Mouse (Mus musculus) forebrain, embryonic 14.5 days (tissue): ENCODE measurements around the gene S1pr2. TPM values are rescaled to one million over a fixed set of nuclear protein-coding genes. Genes with fewer than 3 reads are reported as not detected.
A peak's percentile ranks its signal among the peaks of the same experiment; 100 is the strongest.

Source experiments
- ATAC-seq: fragments of 200-750 bp; cut with Nextera tagmentation; 2 replicates; pipeline ENCODE4 v1.8.0; 2017; ENCODE audit warnings: mild to moderate bottlenecking, moderate library complexity
- DNase-seq: peaks from one replicate; pipeline ENCODE4 v3.0.0-alpha.2; 2015; ENCODE audit warnings: low spot score
- H3K27ac ChIP-seq: fragments of 300-500 bp; sonication (generic); 2 replicates; pipeline ENCODE4 v1.5.1; 2014; ENCODE audit warnings: low read depth, mild to moderate bottlenecking, control low read depth, low read length, moderate library complexity
- H3K27me3 ChIP-seq: fragments of 300-500 bp; sonication (generic); replicated peaks from 2 replicates; pipeline ENCODE4 v1.6.1; 2014; ENCODE audit warnings: low read length, control low read depth, mixed read lengths; ENCODE audit not compliant: control insufficient read depth, insufficient read depth
- H3K36me3 ChIP-seq: fragments of 300-500 bp; sonication (generic); 2 replicates; pipeline ENCODE4 v1.6.1; 2014; ENCODE audit warnings: low read length, control low read depth; ENCODE audit not compliant: control insufficient read depth, insufficient read depth
- H3K4me1 ChIP-seq: fragments of 300-500 bp; sonication (generic); 2 replicates; pipeline ENCODE4 v1.6.1; 2014; ENCODE audit warnings: antibody characterized with exemption, low read length, control low read depth; ENCODE audit not compliant: control insufficient read depth, insufficient read depth
- H3K4me2 ChIP-seq: fragments of 300-500 bp; sonication (generic); 2 replicates; pipeline ENCODE4 v1.6.1; 2014; ENCODE audit warnings: mild to moderate bottlenecking, control low read depth, low read length
- H3K4me3 ChIP-seq: fragments of 300-500 bp; sonication (generic); 2 replicates; pipeline ENCODE4 v1.5.1; 2014; ENCODE audit warnings: low read depth, low read length, control low read depth
- H3K9ac ChIP-seq: fragments of 300-500 bp; sonication (generic); 2 replicates; pipeline ENCODE4 v1.6.1; 2014; ENCODE audit warnings: mild to moderate bottlenecking, low read length, control low read depth, moderate library complexity
- H3K9me3 ChIP-seq: fragments of 300-500 bp; sonication (generic); replicated peaks from 2 replicates; pipeline ENCODE4 v1.6.1; 2016; ENCODE audit warnings: low read length, control low read depth, mixed read lengths; ENCODE audit not compliant: control insufficient read depth
- WGBS: fragments of 180-500 bp; shearing (Covaris S2); extraction: QIAGEN DNeasy Blood & Tissue Kit; methylation state at CpG from one replicate; pipeline ENCODE4 v1.1.7; 2014; 5-methylcytosine and 5-hydroxymethylcytosine counted together
- polyA plus RNA-seq: library from polyadenylated mRNA; unstranded; fragments of >200 nt; fragmentation: Nextera tagmentation; extraction: Ambion mirVana; gene quantifications from 2 replicates; pipeline ENCODE4 v1.2.1, GENCODE M21; 2014

Gene S1pr2
- polyA plus RNA-seq, 1 experiment from 2014 or later: 7.8 TPM

GRCm38 (mm10) chr9:20976961-20977689 lies 544 bp upstream of the S1pr2 start:
- Histone ChIP-seq H3K27me3 (no peaks in the 10 kb centered on the region), H3K36me3 (no peaks in the 10 kb centered on the region), H3K4me1 (peaks cover 10% of the 10 kb centered on the region), H3K9me3 (no peaks in the 10 kb centered on the region), H3K27ac (no peak overlapping the region), H3K4me2 (peak overlapping the region; percentile 97), H3K9ac (peak overlapping the region; percentile 76), H3K4me3 (peak overlapping the region; percentile 70)
- WGBS: 2% methylated on average over 4 of the region's 4 CpGs
- DNase-seq (no peak), ATAC-seq (0 out of 2 replicates have a peak, but pooled peaks have one; percentile 3)

GRCm38 (mm10) chr9:20975431-20976215 lies 958 bp downstream of the S1pr2 start:
- Histone ChIP-seq H3K27ac (no peak overlapping the region), H3K36me3 (no peaks in the 10 kb centered on the region), H3K4me1 (peaks cover 10% of the 10 kb centered on the region), H3K4me2 (peak overlapping the region; percentile 97), H3K27me3 (no peaks in the 10 kb centered on the region), H3K9ac (peak overlapping the region; percentile 76), H3K4me3 (peak overlapping the region; percentile 70), H3K9me3 (no peaks in the 10 kb centered on the region)
- ATAC-seq (peak; percentile 63; the same call in 1 of the 2 replicates), DNase-seq (peak; percentile 60)
- WGBS: under 1% methylated on average over 45 of the region's 45 CpGs

- Histone ChIP-seq H3K4me1 (peaks cover 10% of the 10 kb centered on the region), H3K9me3 (no peaks in the 10 kb centered on the region), H3K4me3 (no peak overlapping the region), H3K4me2 (no peak overlapping the region), H3K27me3 (no peaks in the 10 kb centered on the region), H3K36me3 (no peaks in the 10 kb centered on the region), H3K27ac (no peak overlapping the region), H3K9ac (no peak overlapping the region)
- no peak for DNase-seq
- WGBS: 61% methylated on average over 6 of the region's 6 CpGs
- no peak for ATAC-seq
Observed at GRCm38 (mm10) chr9:20973682-20974075, 2.9 kb downstream of the S1pr2 start.

DNA sequence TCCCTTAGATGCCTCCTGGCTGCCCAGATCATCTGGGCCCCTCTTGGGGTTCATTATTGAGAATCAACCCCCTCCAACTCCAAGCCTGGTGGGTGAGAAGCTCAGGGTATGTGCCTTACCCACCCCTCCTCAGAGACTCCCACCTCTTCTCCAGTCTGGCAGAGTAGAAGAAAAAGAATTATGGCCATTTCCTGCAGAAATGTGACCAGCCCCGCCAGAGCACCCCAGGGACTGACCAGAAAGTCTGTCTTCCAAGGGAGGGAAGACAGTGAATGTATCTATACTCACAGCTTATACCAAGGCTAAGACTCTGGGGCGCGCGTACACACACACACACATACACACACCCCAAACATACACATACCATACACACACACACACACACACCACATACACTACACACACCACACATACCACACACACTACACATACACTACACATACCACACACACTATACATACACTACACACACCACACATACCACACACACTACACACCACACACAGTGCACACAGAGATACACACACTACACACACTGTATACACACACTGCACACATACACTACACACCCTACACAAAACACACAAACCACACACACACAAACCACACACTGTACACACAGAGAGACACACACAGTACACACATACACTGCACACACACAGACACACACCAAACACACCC lies 3.4 kb downstream of the S1pr2 start:
- no peak for DNase-seq
- WGBS: 96% methylated on average over 4 of the region's 4 CpGs
- H3K4me1 ChIP-seq: peaks cover 10% of the 10 kb centered on the region
- H3K27me3 ChIP-seq: no peaks in the 10 kb centered on the region
- no peak overlapping the region for H3K27ac ChIP-seq
- H3K4me2 ChIP-seq: no peak overlapping the region
- H3K9me3 ChIP-seq: no peaks in the 10 kb centered on the region
- no peak overlapping the region for H3K9ac ChIP-seq
- no peaks in the 10 kb centered on the region for H3K36me3 ChIP-seq
- no peak for ATAC-seq
- no peak overlapping the region for H3K4me3 ChIP-seq

DNA sequence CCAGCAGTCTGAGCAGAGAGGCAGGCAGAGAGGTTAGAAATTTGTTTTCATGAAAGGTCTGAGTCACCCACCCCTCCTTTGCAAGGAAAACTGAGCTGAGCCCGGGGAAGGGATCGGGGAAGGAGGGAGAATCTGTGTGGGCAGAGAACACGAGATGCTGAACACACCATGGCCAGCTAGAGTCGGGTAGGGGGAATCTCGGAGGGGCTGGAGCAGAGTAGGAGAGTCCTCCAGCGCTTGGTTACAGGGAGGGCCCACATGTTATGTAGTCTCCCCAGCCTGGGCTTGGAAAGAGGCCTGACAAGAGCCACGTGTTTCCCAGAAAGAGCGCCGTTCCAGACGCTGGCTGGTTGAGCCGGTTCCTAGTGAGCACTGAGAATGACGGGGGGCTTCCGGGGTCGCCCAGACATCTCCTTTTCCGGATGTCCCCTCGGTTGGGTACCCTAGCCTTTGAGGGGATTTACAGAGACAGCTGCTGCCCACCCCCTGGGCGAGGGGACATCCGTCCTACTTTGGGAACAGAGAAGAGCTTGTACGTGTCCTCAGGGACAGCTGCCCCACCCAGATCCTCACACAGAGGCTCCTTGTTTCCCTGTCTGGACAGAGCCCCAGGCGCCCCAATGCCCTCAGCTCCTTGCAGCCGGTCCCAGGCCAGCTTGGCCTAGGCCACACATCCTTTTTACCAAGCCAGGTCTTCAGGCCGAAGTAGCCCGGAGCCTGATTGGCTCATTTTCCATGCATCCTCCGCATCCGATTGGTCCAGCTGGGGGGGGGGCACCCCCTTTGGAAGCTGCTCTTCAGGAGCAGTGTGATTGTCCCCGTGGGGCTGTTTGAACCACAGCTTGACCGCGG lies 4.2 kb downstream of the S1pr2 start:
- Histone ChIP-seq H3K9ac (peak overlapping the region; percentile 48; the same call in 1 of the 2 replicates), H3K4me1 (peaks cover 10% of the 10 kb centered on the region), H3K36me3 (peaks cover 8% of the 10 kb centered on the region; the same call in 1 of the 2 replicates), H3K9me3 (no peaks in the 10 kb centered on the region), H3K27me3 (no peaks in the 10 kb centered on the region), H3K27ac (no peak overlapping the region), H3K4me3 (no peak overlapping the region), H3K4me2 (0 out of 2 replicates have a peak overlapping the region, but pooled peaks have one; percentile 17)
- WGBS: 43% methylated on average over 28 of the region's 28 CpGs
- ATAC-seq: no peak
- peak; percentile 20 for DNase-seq

DNA sequence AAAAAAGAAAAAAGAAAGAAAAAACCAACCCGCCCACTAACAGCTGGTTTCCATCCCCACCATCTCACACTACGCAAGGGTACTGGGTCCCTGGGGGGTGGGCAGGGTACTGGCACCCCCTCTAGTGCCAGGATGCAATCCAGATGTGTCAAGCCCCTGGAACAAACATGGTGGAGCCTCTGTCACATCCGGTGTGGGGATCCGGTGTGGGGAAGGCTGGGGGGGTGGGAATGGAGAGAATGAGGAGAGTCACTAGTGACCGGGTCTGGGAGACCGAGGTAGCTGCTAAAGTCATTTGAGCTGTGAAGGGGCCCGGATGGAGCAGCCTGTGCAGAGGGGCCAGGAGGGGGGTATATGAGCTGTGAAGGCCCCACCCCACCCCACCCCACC lies 4.8 kb downstream of the S1pr2 start:
- H3K36me3 ChIP-seq: peaks cover 13% of the 10 kb centered on the region; the same call in 1 of the 2 replicates
- peaks cover 10% of the 10 kb centered on the region for H3K4me1 ChIP-seq
- no peaks in the 10 kb centered on the region for H3K27me3 ChIP-seq
- no peak overlapping the region for H3K9ac ChIP-seq
- H3K4me3 ChIP-seq: no peak overlapping the region
- DNase-seq: no peak
- H3K9me3 ChIP-seq: no peaks in the 10 kb centered on the region
- H3K27ac ChIP-seq: no peak overlapping the region
- no peak for ATAC-seq
- no peak overlapping the region for H3K4me2 ChIP-seq
- WGBS: 76% methylated on average over 7 of the region's 7 CpGs

GRCm38 (mm10) chr9:20966747-20967146 lies 9.8 kb downstream of the S1pr2 start:
- Histone ChIP-seq H3K27me3 (no peaks in the 10 kb centered on the region), H3K4me2 (no peak overlapping the region), H3K4me1 (no peaks in the 10 kb centered on the region), H3K4me3 (no peak overlapping the region), H3K9me3 (no peaks in the 10 kb centered on the region), H3K9ac (no peak overlapping the region), H3K27ac (no peak overlapping the region), H3K36me3 (peaks cover 13% of the 10 kb centered on the region; the same call in 1 of the 2 replicates)
- WGBS: 70% methylated on average over 5 of the region's 5 CpGs
- no peak for DNase-seq
- no peak for ATAC-seq

- Histone ChIP-seq H3K4me1 (no peaks in the 10 kb centered on the region), H3K9me3 (no peaks in the 10 kb centered on the region), H3K36me3 (peaks cover 13% of the 10 kb centered on the region; the same call in 1 of the 2 replicates), H3K9ac (no peak overlapping the region), H3K27ac (no peak overlapping the region), H3K27me3 (no peaks in the 10 kb centered on the region), H3K4me2 (no peak overlapping the region), H3K4me3 (no peak overlapping the region)
- ATAC-seq (no peak), DNase-seq (no peak)
- 87% methylated on average over 3 of the region's 3 CpGs for WGBS
Observed at GRCm38 (mm10) chr9:20966008-20966407, 10.6 kb downstream of the S1pr2 start.
